Mouse (Mus musculus): Measurements from ENCODE around the gene Gpatch8.

The Gpatch8 gene

GRCm38 (mm10) chr11:102556031-102556715 is at the start of gene Gpatch8:
TSS of gene Gpatch8 (minus strand) at chr11:102556392.
- peak; percentile 89 to 91 for DNase-seq

GRCm38 (mm10) chr11:102604777-102605552 is 48.8 kb upstream of the Gpatch8 start:
- DNase-seq = peak in 1 of 2 experiments; percentile 12

GRCm38 (mm10) chr11:102604010-102604584 is 47.9 kb upstream of the Gpatch8 start, which contains the start of gene Fzd2:
TSS of gene Fzd2 (plus strand) at chr11:102604396.
- peak in 1 of 2 experiments; percentile 1 for DNase-seq

- no peak for DNase-seq
These were observed 47.3 kb upstream of the Gpatch8 start for GRCm38 (mm10) chr11:102603496-102603850.

- no peak for DNase-seq
These were observed 46.8 kb upstream of the Gpatch8 start for GRCm38 (mm10) chr11:102602816-102603495.

- DNase-seq = no peak
These were observed 43.7 kb upstream of the Gpatch8 start for GRCm38 (mm10) chr11:102599912-102600311.

- no peak for DNase-seq
These were observed 39.2 kb upstream of the Gpatch8 start for GRCm38 (mm10) chr11:102595341-102595820.

- DNase-seq = no peak
These were observed 31.4 kb upstream of the Gpatch8 start for GRCm38 (mm10) chr11:102587554-102587953.

- DNase-seq = no peak
These were observed 30.4 kb upstream of the Gpatch8 start for GRCm38 (mm10) chr11:102586445-102587130.

- no peak for DNase-seq
These were observed 26.5 kb upstream of the Gpatch8 start for GRCm38 (mm10) chr11:102582736-102583135.

- DNase-seq = no peak
These were observed 25.9 kb upstream of the Gpatch8 start for GRCm38 (mm10) chr11:102582016-102582610.

- no peak for DNase-seq
These were observed 25.3 kb upstream of the Gpatch8 start for GRCm38 (mm10) chr11:102581281-102582015.

GRCm38 (mm10) chr11:102580034-102580330 is 23.8 kb upstream of the Gpatch8 start:
- no peak for DNase-seq

- DNase-seq = no peak
These were observed 23.2 kb upstream of the Gpatch8 start, which contains the start of gene Gm11627 for GRCm38 (mm10) chr11:102579165-102580033. TSS of gene Gm11627 (minus strand) at chr11:102579461.

- peak; percentile 84 to 85 for DNase-seq
These were observed 22.3 kb upstream of the Gpatch8 start for GRCm38 (mm10) chr11:102578341-102579118.

GRCm38 (mm10) chr11:102576050-102576754 is 20.0 kb upstream of the Gpatch8 start:
- DNase-seq = no peak

- no peak for DNase-seq
These were observed 18.8 kb upstream of the Gpatch8 start for GRCm38 (mm10) chr11:102575034-102575433.

GRCm38 (mm10) chr11:102572866-102573663 is 16.9 kb upstream of the Gpatch8 start:
- DNase-seq = peak; percentile 83 to 85

Measured in B cell, adult 2 months (primary cell).